Mouse (Mus musculus) liver, embryonic 16.5 days (tissue): ENCODE results near the gene Serpinb9b. TPM values are rescaled to one million over a fixed set of nuclear protein-coding genes. Genes with fewer than 3 reads are reported as not detected.

Experiments
- ATAC-seq: fragments of 200-750 bp; cut with Nextera tagmentation; 2 replicates; pipeline ENCODE4 v1.8.0; 2017; ENCODE audit warnings: low read depth, mild to moderate bottlenecking, moderate number of reproducible peaks, moderate library complexity
- H3K27ac ChIP-seq: fragments of 300-500 bp; sonication (generic); 2 replicates; pipeline ENCODE4 v1.5.1; 2014; ENCODE audit warnings: mild to moderate bottlenecking, low read length
- H3K27me3 ChIP-seq: fragments of 300-500 bp; sonication (generic); 2 replicates; pipeline ENCODE4 v1.6.1; 2014; ENCODE audit warnings: low read depth, low read length, mixed read lengths; ENCODE audit not compliant: control insufficient read depth, insufficient read depth
- H3K36me3 ChIP-seq: fragments of 300-500 bp; sonication (generic); 2 replicates; pipeline ENCODE4 v1.6.1; 2014; ENCODE audit warnings: mild to moderate bottlenecking; ENCODE audit not compliant: control insufficient read depth, insufficient read depth
- H3K4me1 ChIP-seq: fragments of 300-500 bp; sonication (generic); 2 replicates; pipeline ENCODE4 v1.6.1; 2014; ENCODE audit warnings: low read depth, low read length, mixed read lengths; ENCODE audit not compliant: control insufficient read depth
- H3K4me2 ChIP-seq: fragments of 300-500 bp; sonication (generic); 2 replicates; pipeline ENCODE4 v1.6.1; 2014; ENCODE audit warnings: low read depth, low read length, mixed read lengths
- H3K4me3 ChIP-seq: fragments of 300-500 bp; sonication (generic); 2 replicates; pipeline ENCODE4 v1.5.1; 2014; ENCODE audit warnings: low read depth, mild to moderate bottlenecking, low read length
- H3K9ac ChIP-seq: fragments of 300-500 bp; sonication (generic); 2 replicates; pipeline ENCODE4 v1.6.1; 2014; ENCODE audit warnings: low read depth, low read length
- H3K9me3 ChIP-seq: fragments of 300-500 bp; sonication (generic); replicated peaks from 2 replicates; pipeline ENCODE4 v1.6.1; 2016; ENCODE audit warnings: low read length; ENCODE audit not compliant: control insufficient read depth
- WGBS: fragments of 180-500 bp; shearing (Covaris S2); extraction: QIAGEN DNeasy Blood & Tissue Kit; methylation state at CpG from one replicate; pipeline ENCODE4 v1.1.7; 2014; ENCODE audit not compliant: insufficient replicate concordance; 5-methylcytosine and 5-hydroxymethylcytosine counted together
- polyA plus RNA-seq: library from polyadenylated mRNA; unstranded; fragments of >200 nt; fragmentation: Nextera tagmentation; extraction: Ambion mirVana; gene quantifications from 2 replicates; pipeline ENCODE4 v1.2.1, GENCODE M21; 2015

Serpinb9b gene
- 0.05 TPM in 1 of 2 replicates, not detected in the other for polyA plus RNA-seq

- ATAC-seq = no peak
- Histone ChIP-seq H3K4me1 (no peaks in the 10 kb centered on the region), H3K36me3 (no peaks in the 10 kb centered on the region), H3K27ac (no peak within 1 kb of the TSS), H3K9ac (no peak within 1 kb of the TSS), H3K4me3 (no peak within 1 kb of the TSS), H3K27me3 (no peaks in the 10 kb centered on the region), H3K4me2 (no peak within 1 kb of the TSS), H3K9me3 (no peaks in the 10 kb centered on the region)
- 69% methylated on average over 2 of the region's 2 CpGs for WGBS
Observed at GRCm38 (mm10) chr13:33027244-33027643, at the start of gene Serpinb9b. Gene Serpinb9b (plus strand): TSS chr13:33027416.

- H3K27ac ChIP-seq = no peak overlapping the region
- no peak for ATAC-seq
- 56% methylated on average over 4 of the region's 4 CpGs for WGBS
- H3K4me3 ChIP-seq = no peak overlapping the region
- H3K36me3 ChIP-seq = no peaks in the 10 kb centered on the region
- H3K4me2 ChIP-seq = no peak overlapping the region
- H3K4me1 ChIP-seq = peaks cover 7% of the 10 kb centered on the region
- no peaks in the 10 kb centered on the region for H3K9me3 ChIP-seq
- H3K27me3 ChIP-seq = no peaks in the 10 kb centered on the region
- H3K9ac ChIP-seq = no peak overlapping the region
Observed at GRCm38 (mm10) chr13:32982556-32983042, 44.6 kb upstream of the Serpinb9b start.

- Histone ChIP-seq H3K27me3 (no peaks in the 10 kb centered on the region), H3K27ac (no peak overlapping the region), H3K4me3 (no peak overlapping the region), H3K9ac (no peak overlapping the region), H3K36me3 (no peaks in the 10 kb centered on the region), H3K4me2 (no peak overlapping the region), H3K9me3 (no peaks in the 10 kb centered on the region), H3K4me1 (peaks cover 7% of the 10 kb centered on the region)
- ATAC-seq = peak; percentile 69
Observed at GRCm38 (mm10) chr13:32986256-32986655, 41.0 kb upstream of the Serpinb9b start.

GRCm38 (mm10) chr13:32993152-32993893, 33.9 kb upstream of the Serpinb9b start:
- H3K9me3 ChIP-seq = no peaks in the 10 kb centered on the region
- peak overlapping the region; percentile 26 for H3K4me3 ChIP-seq
- no peaks in the 10 kb centered on the region for H3K36me3 ChIP-seq
- peak; percentile 99 for ATAC-seq
- H3K9ac ChIP-seq = peak overlapping the region; percentile 45
- H3K27ac ChIP-seq = peak overlapping the region; percentile 97
- WGBS = 10% methylated on average over 10 of the region's 10 CpGs
- H3K4me1 ChIP-seq = peaks cover 24% of the 10 kb centered on the region
- H3K4me2 ChIP-seq = peak overlapping the region; percentile 56
- no peaks in the 10 kb centered on the region for H3K27me3 ChIP-seq

GRCm38 (mm10) chr13:32993894-32994242, 33.3 kb upstream of the Serpinb9b start:
- peak overlapping the region; percentile 26 for H3K4me3 ChIP-seq
- no peaks in the 10 kb centered on the region for H3K36me3 ChIP-seq
- ATAC-seq = peak; percentile 10; the same call in 1 of the 2 replicates
- 27% methylated on average over 2 of the region's 2 CpGs for WGBS
- peak overlapping the region; percentile 45 for H3K9ac ChIP-seq
- H3K4me2 ChIP-seq = peak overlapping the region; percentile 56
- H3K4me1 ChIP-seq = peaks cover 24% of the 10 kb centered on the region
- no peaks in the 10 kb centered on the region for H3K9me3 ChIP-seq
- H3K27ac ChIP-seq = peak overlapping the region; percentile 97
- H3K27me3 ChIP-seq = no peaks in the 10 kb centered on the region

GRCm38 (mm10) chr13:32995051-32995450, 32.2 kb upstream of the Serpinb9b start:
- no peak overlapping the region; the same call in 1 of the 2 replicates for H3K9ac ChIP-seq
- H3K4me2 ChIP-seq = no peak overlapping the region
- no peaks in the 10 kb centered on the region for H3K27me3 ChIP-seq
- H3K9me3 ChIP-seq = no peaks in the 10 kb centered on the region
- no peak overlapping the region for H3K4me3 ChIP-seq
- H3K36me3 ChIP-seq = no peaks in the 10 kb centered on the region
- H3K27ac ChIP-seq = no peak overlapping the region; the same call in 1 of the 2 replicates
- no peak for ATAC-seq
- H3K4me1 ChIP-seq = peaks cover 24% of the 10 kb centered on the region
- 77% methylated on average over 4 of the region's 4 CpGs for WGBS

GRCm38 (mm10) chr13:33001341-33001740, 25.9 kb upstream of the Serpinb9b start:
- no peak overlapping the region for H3K4me3 ChIP-seq
- H3K4me1 ChIP-seq = peaks cover 23% of the 10 kb centered on the region
- no peaks in the 10 kb centered on the region for H3K9me3 ChIP-seq
- 76% methylated on average over 5 of the region's 5 CpGs for WGBS
- no peak overlapping the region for H3K27ac ChIP-seq
- no peak for ATAC-seq
- no peaks in the 10 kb centered on the region for H3K36me3 ChIP-seq
- H3K4me2 ChIP-seq = no peak overlapping the region
- H3K27me3 ChIP-seq = no peaks in the 10 kb centered on the region
- H3K9ac ChIP-seq = no peak overlapping the region

GRCm38 (mm10) chr13:33002950-33003349, 24.3 kb upstream of the Serpinb9b start, which contains the start of gene Serpinb9:
Gene Serpinb9 (plus strand): TSS chr13:33003250.
- H3K4me3 ChIP-seq = peak within 1 kb of the TSS; percentile 66
- peaks cover 23% of the 10 kb centered on the region for H3K4me1 ChIP-seq
- WGBS = 80% methylated on average over 3 of the region's 3 CpGs
- H3K27me3 ChIP-seq = no peaks in the 10 kb centered on the region
- H3K36me3 ChIP-seq = no peaks in the 10 kb centered on the region
- H3K9me3 ChIP-seq = no peaks in the 10 kb centered on the region
- H3K27ac ChIP-seq = peak within 1 kb of the TSS; percentile 90
- H3K9ac ChIP-seq = peak within 1 kb of the TSS; percentile 71
- no peak for ATAC-seq
- H3K4me2 ChIP-seq = peak within 1 kb of the TSS; percentile 87
